Mouse (Mus musculus) kidney, embryonic 14.5 days (tissue): ENCODE results near the gene Armc7. TPM values are rescaled to one million over a fixed set of nuclear protein-coding genes. Genes with fewer than 3 reads are reported as not detected.

Experiments used
- ATAC-seq: fragments of 200-750 bp; cut with Nextera tagmentation; 2 replicates; pipeline ENCODE4 v1.8.0; 2017; ENCODE audit warnings: moderate number of reproducible peaks, mild to moderate bottlenecking, moderate TSS enrichment, moderate library complexity; ENCODE audit not compliant: low FRiP score, low TSS enrichment
- H3K27ac ChIP-seq: fragments of 300-500 bp; sonication (generic); 2 replicates; pipeline ENCODE4 v1.5.1; 2014; ENCODE audit warnings: low read depth, mild to moderate bottlenecking, low read length, moderate library complexity, mixed read lengths
- H3K27me3 ChIP-seq: fragments of 300-500 bp; sonication (generic); 2 replicates; pipeline ENCODE4 v1.6.1; 2014; ENCODE audit warnings: mild to moderate bottlenecking, low read length; ENCODE audit not compliant: control insufficient read depth, insufficient read depth
- H3K36me3 ChIP-seq: fragments of 300-500 bp; sonication (generic); 2 replicates; pipeline ENCODE4 v1.6.1; 2014; ENCODE audit warnings: low read length, mixed read lengths; ENCODE audit not compliant: control insufficient read depth, insufficient read depth
- H3K4me1 ChIP-seq: fragments of 300-500 bp; sonication (generic); 2 replicates; pipeline ENCODE4 v1.6.1; 2014; ENCODE audit warnings: low read length, mixed read lengths; ENCODE audit not compliant: control insufficient read depth, insufficient read depth
- H3K4me2 ChIP-seq: fragments of 300-500 bp; sonication (generic); replicated peaks from 2 replicates; pipeline ENCODE4 v1.6.1; 2014; ENCODE audit warnings: low read depth, mild to moderate bottlenecking, low read length
- H3K4me3 ChIP-seq: fragments of 300-500 bp; sonication (generic); 2 replicates; pipeline ENCODE4 v1.5.1; 2014; ENCODE audit warnings: mild to moderate bottlenecking, low read length
- H3K9ac ChIP-seq: fragments of 300-500 bp; sonication (generic); 2 replicates; pipeline ENCODE4 v1.6.1; 2014; ENCODE audit warnings: low read depth, mild to moderate bottlenecking, low read length, moderate library complexity
- H3K9me3 ChIP-seq: fragments of 300-500 bp; sonication (generic); 2 replicates; pipeline ENCODE4 v1.6.1; 2016; ENCODE audit warnings: low read length; ENCODE audit not compliant: control insufficient read depth
- WGBS: fragments of 180-500 bp; shearing (Covaris S2); extraction: QIAGEN DNeasy Blood & Tissue Kit; methylation state at CpG from one replicate; pipeline ENCODE4 v1.1.7; 2014; 5-methylcytosine and 5-hydroxymethylcytosine counted together
- polyA plus RNA-seq: library from polyadenylated mRNA; unstranded; fragments of >200 nt; fragmentation: Nextera tagmentation; extraction: Ambion mirVana; gene quantifications from 2 replicates; pipeline ENCODE4 v1.2.1, GENCODE M21; 2014

Armc7 gene
- polyA plus RNA-seq, 1 experiment from 2014 or later, result 7.9 TPM

DNA sequence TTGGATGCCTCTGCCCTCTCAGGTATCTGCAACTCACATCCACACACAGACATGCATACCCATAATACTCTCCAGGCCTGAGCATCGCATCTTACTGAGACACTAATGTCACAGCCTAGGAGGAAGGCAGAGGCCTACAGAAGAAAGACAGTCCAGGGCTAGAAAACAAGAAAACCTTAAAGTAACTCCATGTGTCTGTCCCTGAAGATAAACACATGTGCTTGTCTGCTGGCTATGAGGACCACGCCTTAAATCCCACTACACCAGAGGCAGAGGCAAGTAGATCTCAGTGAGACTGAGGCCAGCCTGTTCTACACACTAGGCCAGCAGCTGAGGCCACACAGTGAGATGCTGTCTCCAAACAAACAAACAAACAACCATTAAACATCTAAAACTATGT, 35.7 kb downstream of the Armc7 start:
- H3K9me3 ChIP-seq, result no peaks in the 10 kb centered on the region
- H3K27me3 ChIP-seq, result no peaks in the 10 kb centered on the region
- 73% methylated on average over 2 of the region's 2 CpGs for WGBS
- 0 out of 2 replicates have a peak overlapping the region, but pooled peaks have one; percentile 14 for H3K9ac ChIP-seq
- no peak for ATAC-seq
- H3K4me2 ChIP-seq, result peak overlapping the region; percentile 69
- peak overlapping the region; percentile 100 for H3K4me3 ChIP-seq
- H3K27ac ChIP-seq, result no peak overlapping the region
- H3K36me3 ChIP-seq, result 0 out of 2 replicates have a peak, but pooled peaks cover 3% of the 10 kb centered on the region
- peaks cover 32% of the 10 kb centered on the region for H3K4me1 ChIP-seq

DNA sequence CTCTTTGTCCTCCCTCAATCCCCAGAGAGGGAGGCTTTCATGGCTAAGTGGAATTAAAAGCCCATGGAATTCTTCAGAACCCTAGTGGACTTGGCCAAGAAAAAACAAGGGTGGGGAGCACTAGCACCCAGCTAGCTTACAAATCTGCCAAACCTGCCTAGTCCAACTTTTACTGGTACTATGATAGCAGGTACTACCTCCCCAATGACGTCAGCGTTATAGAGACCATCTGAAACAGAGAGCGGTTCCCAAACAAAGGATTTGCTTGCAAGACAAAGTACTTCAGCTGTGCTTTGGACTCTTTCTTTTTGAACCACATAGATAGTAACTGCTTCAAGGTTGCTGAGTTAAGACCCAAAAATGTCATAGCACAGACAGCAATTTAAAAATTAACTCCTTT, 36.5 kb downstream of the Armc7 start:
- peak overlapping the region; percentile 69 for H3K4me2 ChIP-seq
- WGBS, result 49% methylated on average over 3 of the region's 3 CpGs
- ATAC-seq, result no peak
- H3K27ac ChIP-seq, result no peak overlapping the region; the same call in 1 of the 2 replicates
- H3K9me3 ChIP-seq, result no peaks in the 10 kb centered on the region
- peak overlapping the region; percentile 100 for H3K4me3 ChIP-seq
- H3K36me3 ChIP-seq, result 0 out of 2 replicates have a peak, but pooled peaks cover 3% of the 10 kb centered on the region
- peak overlapping the region; percentile 97; the same call in 1 of the 2 replicates for H3K9ac ChIP-seq
- H3K4me1 ChIP-seq, result peaks cover 32% of the 10 kb centered on the region
- H3K27me3 ChIP-seq, result no peaks in the 10 kb centered on the region

GRCm38 (mm10) chr11:115512407-115513183, 37.1 kb downstream of the Armc7 start:
- ATAC-seq, result no peak
- Histone ChIP-seq H3K4me2 (peak overlapping the region; percentile 69), H3K36me3 (no peaks in the 10 kb centered on the region), H3K9me3 (no peaks in the 10 kb centered on the region), H3K27me3 (no peaks in the 10 kb centered on the region), H3K4me1 (peaks cover 32% of the 10 kb centered on the region), H3K9ac (peak overlapping the region; percentile 97), H3K4me3 (peak overlapping the region; percentile 100), H3K27ac (no peak overlapping the region)
- 17% methylated on average over 8 of the region's 8 CpGs for WGBS

DNA sequence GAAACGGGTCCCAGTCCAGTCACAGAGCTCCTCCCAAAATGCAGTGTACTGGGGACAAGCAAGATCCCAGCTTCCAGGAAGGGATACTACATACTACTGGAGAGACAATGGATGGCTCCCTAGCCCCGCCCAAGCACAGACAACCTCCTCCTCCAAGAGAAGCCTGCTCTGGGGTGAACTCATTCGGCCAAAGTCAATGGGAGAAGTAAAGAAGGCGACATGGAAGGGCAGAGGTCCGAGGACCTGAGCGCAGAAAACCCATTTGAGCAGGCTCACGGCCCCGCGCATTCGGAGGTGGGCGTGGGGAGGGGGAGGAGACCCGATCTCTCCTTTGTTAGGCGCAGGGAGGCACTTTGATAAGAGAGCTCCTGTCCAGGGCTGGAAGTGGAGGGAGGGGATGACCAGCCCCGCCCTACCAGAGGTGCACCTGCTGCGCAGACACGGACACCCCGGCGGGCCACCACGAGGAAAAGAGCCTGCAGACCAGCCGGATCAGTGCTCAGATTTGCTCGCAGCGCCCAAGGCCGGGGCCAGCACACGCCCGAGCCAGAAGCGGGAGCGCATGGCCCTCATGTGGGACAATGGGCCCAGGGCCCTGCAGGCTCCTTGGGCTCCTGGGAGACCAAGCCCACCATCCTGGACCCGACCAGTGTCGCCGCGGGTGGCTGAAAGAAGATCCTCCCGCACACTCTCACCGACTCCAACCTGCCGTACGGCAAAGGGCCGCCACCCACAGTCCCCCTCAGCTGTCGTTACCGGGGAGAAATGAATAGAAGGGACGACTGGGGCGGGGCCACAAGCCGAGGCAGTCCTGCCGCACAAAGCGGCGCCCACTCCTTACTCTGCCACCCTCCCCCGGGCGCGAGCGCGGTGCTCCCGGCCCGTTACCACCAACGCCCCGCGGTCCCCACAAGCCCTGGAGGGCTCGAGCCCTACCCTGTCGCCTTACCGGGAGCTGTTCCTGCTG, 38.1 kb downstream of the Armc7 start:
- Histone ChIP-seq H3K27ac (peak overlapping the region; percentile 90), H3K36me3 (no peaks in the 10 kb centered on the region), H3K9me3 (no peaks in the 10 kb centered on the region), H3K27me3 (no peaks in the 10 kb centered on the region), H3K4me3 (peak overlapping the region; percentile 100), H3K4me1 (peaks cover 32% of the 10 kb centered on the region), H3K4me2 (peak overlapping the region; percentile 69), H3K9ac (peak overlapping the region; percentile 97)
- peak; percentile 62 for ATAC-seq
- under 1% methylated on average over 57 of the region's 57 CpGs for WGBS

GRCm38 (mm10) chr11:115514238-115514663, 38.8 kb downstream of the Armc7 start, which contains the start of gene Jpt1:
Gene Jpt1, minus strand, starts transcription at chr11:115514387.
- peak; percentile 97 for ATAC-seq
- Histone ChIP-seq H3K36me3 (no peaks in the 10 kb centered on the region), H3K27ac (peak within 1 kb of the TSS; percentile 90), H3K9me3 (no peaks in the 10 kb centered on the region), H3K27me3 (no peaks in the 10 kb centered on the region), H3K4me1 (peaks cover 32% of the 10 kb centered on the region), H3K4me3 (peak within 1 kb of the TSS; percentile 100), H3K4me2 (peak within 1 kb of the TSS; percentile 69), H3K9ac (peak within 1 kb of the TSS; percentile 97)
- WGBS, result under 1% methylated on average over 24 of the region's 24 CpGs

GRCm38 (mm10) chr11:115515021-115515420, 39.6 kb downstream of the Armc7 start:
- H3K4me1 ChIP-seq, result peaks cover 29% of the 10 kb centered on the region
- H3K9ac ChIP-seq, result peak overlapping the region; percentile 28; the same call in 1 of the 2 replicates
- no peaks in the 10 kb centered on the region for H3K9me3 ChIP-seq
- H3K4me2 ChIP-seq, result no peak overlapping the region
- no peak overlapping the region for H3K4me3 ChIP-seq
- no peak overlapping the region for H3K27ac ChIP-seq
- no peak for ATAC-seq
- no peaks in the 10 kb centered on the region for H3K36me3 ChIP-seq
- 65% methylated on average over 6 of the region's 6 CpGs for WGBS
- H3K27me3 ChIP-seq, result no peaks in the 10 kb centered on the region

- WGBS, result 83% methylated on average over 5 of the region's 5 CpGs
- Histone ChIP-seq H3K4me2 (no peak overlapping the region), H3K9me3 (no peaks in the 10 kb centered on the region), H3K4me3 (no peak overlapping the region), H3K27ac (no peak overlapping the region), H3K36me3 (peaks cover 1% of the 10 kb centered on the region; the same call in 1 of the 2 replicates), H3K9ac (no peak overlapping the region), H3K4me1 (peaks cover 11% of the 10 kb centered on the region), H3K27me3 (no peaks in the 10 kb centered on the region)
- no peak for ATAC-seq
Observed at GRCm38 (mm10) chr11:115516942-115517341, 41.5 kb downstream of the Armc7 start.

DNA sequence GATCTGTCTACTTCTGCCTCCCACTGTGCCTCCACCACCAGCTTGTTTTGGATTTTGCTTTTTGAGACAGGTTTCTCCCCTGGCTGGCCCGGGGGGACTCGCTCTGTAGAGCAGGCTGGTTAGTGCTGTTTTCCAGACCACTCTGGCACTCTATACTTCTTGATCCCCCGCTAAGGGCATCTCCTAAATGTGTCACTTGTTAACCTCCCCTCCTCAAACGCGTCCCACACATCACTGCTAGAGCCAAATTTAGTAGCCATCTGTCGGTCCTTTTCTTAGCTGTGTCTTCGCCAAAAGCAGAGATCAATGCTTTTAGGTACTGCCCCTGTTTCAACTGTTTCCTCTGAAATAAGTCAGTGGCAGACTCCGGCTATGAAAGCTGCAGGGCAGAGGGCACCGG, 43.2 kb downstream of the Armc7 start:
- H3K4me2 ChIP-seq, result no peak overlapping the region
- H3K36me3 ChIP-seq, result peaks cover 13% of the 10 kb centered on the region
- H3K27me3 ChIP-seq, result no peaks in the 10 kb centered on the region
- H3K9ac ChIP-seq, result no peak overlapping the region
- H3K4me1 ChIP-seq, result no peaks in the 10 kb centered on the region
- H3K4me3 ChIP-seq, result no peak overlapping the region
- H3K27ac ChIP-seq, result no peak overlapping the region
- no peak for ATAC-seq
- 43% methylated on average over 9 of the region's 9 CpGs for WGBS
- H3K9me3 ChIP-seq, result no peaks in the 10 kb centered on the region
